Mouse (Mus musculus): ENCODE measurements at regions not wholly inside any gene's neighbourhood (a gene's known extent, or its start where the extent isn't known, plus 50 kb on each side); places are given as distances from the start of the nearest gene placed in this dataset.

GRCm38 (mm10) chr2:105454353-105454752, 55.2 kb upstream of the Rcn1 start:
- TF ChIP-seq POLR2A (IDR thresholded peaks at IDR 0.05; ENCODE audit: borderline replicate concordance, insufficient read depth, low read length) (no peak), CTCF (IDR thresholded peaks at IDR 0.05; ENCODE audit: borderline replicate concordance, insufficient read depth, low read depth, low read length) (no peak)

Measured in cerebellum, adult 2 months (tissue).